Mouse (Mus musculus) right cerebral cortex, postnatal 36 days (tissue): ENCODE measurements around the gene Os9.
"Not testable (repeated sequence)": the region's sequence is repeated elsewhere in the genome, so short reads cannot be mapped to it uniquely, and the experiment has no call there.

ENCODE experiments used
- DNase-seq, 2 experiments: peaks; one replicate each; pipeline ENCODE4 v3.0.0; 2022; ENCODE audit warnings: low spot score in 2 of 2, mixed read lengths in 1 of 2

Gene Os9

GRCm38 (mm10) chr10:127121066-127121477 lies at the start of gene Os9:
Gene Os9, minus strand, starts transcription at chr10:127121131.
- DNase-seq: peak; percentile 97 to 98

GRCm38 (mm10) chr10:127170002-127170401 lies 49.1 kb upstream of the Os9 start:
- no peak for DNase-seq

GRCm38 (mm10) chr10:127167614-127168192 lies 46.8 kb upstream of the Os9 start:
- no peak for DNase-seq

- no peak for DNase-seq
Measured at GRCm38 (mm10) chr10:127166771-127167613, 46.1 kb upstream of the Os9 start.

GRCm38 (mm10) chr10:127166404-127166715 lies 45.4 kb upstream of the Os9 start:
- DNase-seq: no peak

- no peak for DNase-seq
Measured at GRCm38 (mm10) chr10:127165654-127166403, 44.9 kb upstream of the Os9 start.

- DNase-seq: no peak
Measured at GRCm38 (mm10) chr10:127165354-127165653, 44.4 kb upstream of the Os9 start.

- DNase-seq: peak; percentile 56 to 70
Measured at GRCm38 (mm10) chr10:127164631-127165353, 43.9 kb upstream of the Os9 start, which contains the start of gene B4galnt1. Gene B4galnt1, plus strand, starts transcription at chr10:127165225.

- DNase-seq: no peak
Measured at GRCm38 (mm10) chr10:127164190-127164589, 43.3 kb upstream of the Os9 start.

- DNase-seq: not testable (repeated sequence)
Measured at GRCm38 (mm10) chr10:127162771-127163261, 41.9 kb upstream of the Os9 start.

- no peak for DNase-seq
Measured at GRCm38 (mm10) chr10:127160728-127161127, 39.8 kb upstream of the Os9 start.

GRCm38 (mm10) chr10:127160081-127160480 lies 39.1 kb upstream of the Os9 start:
- DNase-seq: no peak

GRCm38 (mm10) chr10:127158471-127158870 lies 37.5 kb upstream of the Os9 start:
- no peak for DNase-seq

GRCm38 (mm10) chr10:127156511-127156910 lies 35.6 kb upstream of the Os9 start:
- DNase-seq: no peak

- DNase-seq: no peak
Measured at GRCm38 (mm10) chr10:127156089-127156488, 35.2 kb upstream of the Os9 start.

- DNase-seq: no peak
Measured at GRCm38 (mm10) chr10:127154652-127155051, 33.7 kb upstream of the Os9 start.

- DNase-seq: no peak
Measured at GRCm38 (mm10) chr10:127154241-127154640, 33.3 kb upstream of the Os9 start.

- no peak for DNase-seq
Measured at GRCm38 (mm10) chr10:127153323-127153722, 32.4 kb upstream of the Os9 start.

GRCm38 (mm10) chr10:127152556-127152955 lies 31.6 kb upstream of the Os9 start:
- not testable (repeated sequence) for DNase-seq

- not testable (repeated sequence) for DNase-seq
Measured at GRCm38 (mm10) chr10:127151233-127151632, 30.3 kb upstream of the Os9 start.

- no peak for DNase-seq
Measured at GRCm38 (mm10) chr10:127150471-127150872, 29.5 kb upstream of the Os9 start.

- DNase-seq: no peak
Measured at GRCm38 (mm10) chr10:127147135-127147534, 26.2 kb upstream of the Os9 start.
